Mouse (Mus musculus) CH12F3 (cell line): Measurements from ENCODE around the gene Gm9736.
"Not testable (repeated sequence)": the region's sequence is repeated elsewhere in the genome, so short reads cannot be mapped to it uniquely, and the experiment has no call there.

ENCODE experiments used
- in situ Hi-C: fragments of 300-500 bp; cut with MboI; formaldehyde crosslinking; loops from 2 replicates; pipeline ENCODE4 v1.14.3; 2020; ENCODE audit warnings: low sequenced_read_pairs

Gm9736 gene

DNA sequence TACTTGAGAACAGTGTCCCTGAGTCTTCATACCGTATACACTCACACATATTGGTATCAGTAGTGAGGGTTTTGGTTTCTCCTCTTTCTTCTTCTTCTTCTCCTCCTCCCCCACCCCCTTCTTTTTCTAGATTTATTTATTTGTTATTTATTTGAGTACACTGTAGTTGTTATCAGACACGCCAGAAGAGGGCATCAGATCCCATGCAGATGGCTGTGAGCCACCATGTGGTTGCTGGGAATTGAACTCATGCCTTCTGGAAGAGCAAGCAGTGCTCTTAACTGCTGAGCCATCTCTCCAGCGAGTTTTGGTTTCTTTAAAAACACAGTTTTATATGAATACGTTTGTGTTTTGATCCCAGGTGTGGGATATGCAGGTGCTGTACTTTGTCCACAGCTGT is 22.9 kb downstream of the Gm9736 start:
- in situ Hi-C loops = no loop called here

DNA sequence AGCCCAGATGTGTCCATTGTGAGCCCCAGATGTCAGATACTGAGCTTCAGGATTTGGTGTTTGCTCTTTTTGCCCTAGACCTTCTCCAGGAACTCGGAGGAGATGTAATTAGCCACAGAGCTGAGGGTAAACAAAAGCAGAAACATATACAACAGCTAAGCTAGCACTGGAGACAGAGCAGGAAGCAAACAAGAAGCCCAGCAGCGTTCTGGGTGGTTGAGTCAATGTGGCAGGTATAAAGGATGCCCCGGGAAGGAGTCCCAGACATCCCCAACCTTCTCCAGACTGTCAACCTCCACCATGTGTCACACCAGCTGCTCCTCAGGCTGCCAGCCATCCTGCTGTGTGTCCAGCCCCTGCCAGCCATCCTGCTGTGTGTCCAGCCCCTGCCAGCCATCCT is 25.0 kb downstream of the Gm9736 start, which contains the start of gene Gm10100:
TSS of gene Gm10100 (plus strand) at position 301 of the 400 bp plus-strand sequence.
- in situ Hi-C loops = no loop called here

DNA sequence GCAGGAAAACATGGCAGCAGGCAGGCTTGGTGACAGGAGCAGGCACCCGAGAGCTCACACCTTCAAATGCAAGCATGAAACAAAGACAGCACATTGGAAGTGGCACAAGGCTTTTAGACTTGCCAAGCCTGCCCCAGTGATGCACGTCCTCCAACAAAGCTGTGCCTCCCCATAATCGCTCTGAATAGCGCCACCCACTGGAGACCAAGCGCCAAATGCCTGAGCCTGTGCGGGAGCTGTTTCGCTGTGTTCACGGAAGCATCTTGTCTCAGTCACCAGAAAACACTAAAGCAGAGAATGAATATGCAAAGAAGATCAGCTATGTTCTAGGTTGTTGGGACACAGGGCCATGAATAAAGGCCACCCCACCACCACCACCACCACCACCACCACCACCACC is 26.3 kb downstream of the Gm9736 start:
- in situ Hi-C loops = no loop called here

DNA sequence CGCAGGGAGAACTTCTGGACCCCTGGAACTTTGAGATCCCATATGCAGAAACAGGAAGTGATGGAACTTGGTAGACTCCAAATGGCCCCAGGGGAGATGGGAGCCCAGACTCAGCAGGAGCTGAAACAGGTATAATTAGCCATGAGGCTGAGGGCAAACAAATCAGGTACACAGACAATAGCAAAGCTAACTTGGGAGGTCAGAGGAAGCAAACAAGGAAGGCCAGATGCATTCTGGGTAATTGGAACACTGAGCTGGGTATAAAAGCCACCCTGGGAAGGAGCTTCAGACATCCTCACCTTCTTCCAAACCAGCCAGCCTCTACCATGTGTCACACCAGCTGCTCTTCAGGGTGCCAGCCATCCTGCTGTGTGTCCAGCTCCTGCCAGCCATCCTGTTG is 30.9 kb downstream of the Gm9736 start, which contains the start of gene Krtap12-1:
TSS of gene Krtap12-1 (plus strand) at position 301 of the 400 bp plus-strand sequence.
- in situ Hi-C loops = not testable (repeated sequence)

DNA sequence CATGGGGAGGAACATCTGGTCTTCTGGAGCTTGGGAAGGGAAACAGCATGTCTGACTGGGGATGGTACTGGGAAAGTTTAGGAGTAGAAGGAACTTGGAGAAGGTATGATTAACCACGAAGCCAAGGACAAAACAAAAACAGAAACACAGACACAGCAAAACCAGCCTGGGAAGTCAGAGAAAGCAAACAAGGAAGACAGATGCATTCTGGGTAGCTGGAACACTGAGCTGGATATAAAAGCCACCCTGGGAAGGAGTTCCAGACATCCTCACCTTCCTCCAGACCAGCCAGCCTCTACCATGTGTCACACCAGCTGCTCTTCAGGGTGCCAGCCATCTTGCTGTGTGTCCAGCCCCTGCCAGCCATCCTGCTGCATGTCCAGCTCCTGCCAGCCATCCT is 35.6 kb downstream of the Gm9736 start, which contains the start of gene Gm10142:
TSS of gene Gm10142 (plus strand) at position 301 of the 400 bp plus-strand sequence.
- in situ Hi-C loops = no loop called here

DNA sequence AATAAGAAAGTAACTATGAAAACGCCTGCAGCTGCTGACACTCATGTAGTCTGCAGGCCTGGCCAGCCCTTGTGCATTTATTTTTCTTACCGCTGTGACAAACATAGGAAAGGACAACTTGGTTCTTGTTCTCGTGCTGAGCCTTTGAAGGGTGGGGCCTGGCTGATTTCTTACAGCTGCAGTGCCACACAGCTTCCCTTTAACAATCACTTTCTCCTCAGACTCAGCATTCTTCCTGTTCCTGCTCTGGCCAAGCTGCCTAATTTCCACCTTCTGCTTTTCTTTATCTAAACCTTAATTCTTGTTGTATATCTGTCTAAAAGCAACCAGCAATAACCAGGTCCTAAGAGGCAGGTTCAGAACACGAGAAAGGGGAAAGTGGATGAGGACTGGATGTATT is 37.4 kb downstream of the Gm9736 start:
- in situ Hi-C loops = no loop called here

DNA sequence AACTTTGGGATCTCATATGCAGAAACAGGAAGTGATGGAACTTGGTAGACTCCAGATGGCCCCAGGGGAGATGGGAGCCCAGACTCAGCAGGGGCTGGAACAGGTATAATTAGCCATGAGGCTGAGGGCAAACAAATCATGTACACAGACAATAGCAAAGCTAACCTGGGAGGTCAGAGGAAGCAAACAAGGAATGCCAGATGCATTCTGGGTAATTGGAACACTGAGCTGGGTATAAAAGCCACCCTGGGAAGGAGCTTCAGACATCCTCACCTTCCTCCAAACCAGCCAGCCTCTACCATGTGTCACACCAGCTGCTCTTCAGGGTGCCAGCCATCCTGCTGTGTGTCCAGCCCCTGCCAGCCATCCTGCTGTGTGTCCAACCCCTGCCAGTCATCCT is 40.0 kb downstream of the Gm9736 start, which contains the start of gene Gm10024:
TSS of gene Gm10024 (plus strand) at position 301 of the 400 bp plus-strand sequence.
- in situ Hi-C loops = not testable (repeated sequence)

DNA sequence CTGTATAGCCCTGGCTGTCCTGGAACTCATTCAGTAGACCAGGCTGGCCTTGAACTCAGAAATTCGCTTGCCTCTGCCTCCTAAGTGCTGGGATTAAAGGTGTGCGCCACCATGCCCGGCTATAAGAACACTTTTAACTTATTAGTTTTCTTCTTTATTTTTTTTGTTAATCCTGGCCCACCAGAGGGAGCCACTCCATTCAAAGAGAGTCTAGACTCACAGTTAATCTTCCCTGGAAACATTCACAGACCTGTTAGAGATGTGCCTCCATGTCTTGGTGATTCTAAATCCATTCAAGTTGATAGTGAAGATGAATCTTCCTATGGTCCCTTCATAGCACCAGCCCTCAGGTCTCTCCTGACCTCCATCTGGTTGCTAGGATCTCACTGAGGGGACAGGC is 41.3 kb downstream of the Gm9736 start:
- in situ Hi-C loops = no loop called here

DNA sequence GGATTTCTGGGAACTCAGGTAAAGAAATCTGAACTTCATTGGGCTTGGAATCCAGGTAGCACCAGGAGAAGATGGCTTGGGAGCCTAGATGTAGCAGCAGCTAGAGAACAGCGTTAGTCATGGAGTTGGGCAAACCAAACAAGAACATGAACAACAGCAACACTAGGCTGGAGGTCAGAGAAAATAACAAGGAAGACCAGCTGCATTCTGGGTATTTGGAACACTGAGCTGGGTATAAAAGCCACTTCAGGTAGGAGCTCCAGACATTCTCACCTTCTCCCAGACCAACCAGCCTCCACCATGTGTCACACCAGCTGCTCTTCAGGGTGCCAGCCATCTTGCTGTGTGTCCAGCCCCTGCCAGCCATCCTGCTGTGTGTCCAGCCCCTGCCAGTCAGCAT is 44.8 kb downstream of the Gm9736 start, which contains the start of gene Gm10272:
TSS of gene Gm10272 (plus strand) at position 301 of the 400 bp plus-strand sequence.
- in situ Hi-C loops = no loop called here
